Mouse (Mus musculus) C2C12 (cell line): Measurements from ENCODE around the gene Fgd2. TPM values are rescaled to one million over a fixed set of nuclear protein-coding genes. Genes with fewer than 3 reads are reported as not detected.

ENCODE experiments used
- H3K27me3 ChIP-seq: one replicate; pipeline ENCODE4 v1.6.1; 2011; ENCODE audit not compliant: control insufficient read depth, insufficient read depth, insufficient read length
- H3K36me3 ChIP-seq: one replicate; pipeline ENCODE4 v1.6.1; 2011; ENCODE audit not compliant: control insufficient read depth, insufficient read depth
- H3K4me3 ChIP-seq: one replicate; pipeline ENCODE4 v1.5.1; 2011; ENCODE audit warnings: mild to moderate bottlenecking, control low read depth; ENCODE audit not compliant: poor library complexity, insufficient read depth, severe bottlenecking
- H3K79me2 ChIP-seq: one replicate; pipeline ENCODE4 v1.6.1; 2011; ENCODE audit not compliant: control insufficient read depth, insufficient read depth
- H3K79me3 ChIP-seq: one replicate; pipeline ENCODE4 v1.6.1; 2011; ENCODE audit warnings: low read depth, control low read depth
- H3ac ChIP-seq: one replicate; pipeline ENCODE3; 2011; ENCODE audit warnings: low read depth; ENCODE audit not compliant: control insufficient read depth, insufficient read length
- CEBPB ChIP-seq: IDR thresholded peaks from one replicate; pipeline ENCODE4 v1.6.1; 2011; ENCODE audit warnings: low read depth, mild to moderate bottlenecking, control low read depth, moderate library complexity
- CTCF ChIP-seq: IDR thresholded peaks from one replicate; pipeline ENCODE4 v1.5.1; 2011; ENCODE audit not compliant: control insufficient read depth, insufficient read depth, insufficient read length
- FOSL1 ChIP-seq: IDR thresholded peaks from one replicate; pipeline ENCODE4 v1.8.0; 2011; ENCODE audit warnings: mild to moderate bottlenecking, low read length; ENCODE audit not compliant: poor library complexity, insufficient read depth, severe bottlenecking
- MAX ChIP-seq: IDR thresholded peaks from one replicate; pipeline ENCODE4 v1.6.1; 2011; ENCODE audit warnings: mild to moderate bottlenecking, control low read depth
- MYOD1 ChIP-seq: IDR thresholded peaks from one replicate; pipeline ENCODE4 v1.6.1; 2011; ENCODE audit warnings: low read depth; ENCODE audit not compliant: control insufficient read depth, insufficient read length
- MYOG ChIP-seq: IDR thresholded peaks from one replicate; pipeline ENCODE4 v1.6.1; 2011; ENCODE audit not compliant: control insufficient read depth, insufficient read length; ENCODE audit errors: extremely low read depth
- USF1 ChIP-seq: IDR thresholded peaks from one replicate; pipeline ENCODE4 v1.6.1; 2011; ENCODE audit warnings: low read depth, mild to moderate bottlenecking, control low read depth, moderate library complexity
- polyA plus RNA-seq: library from polyadenylated mRNA; unstranded; fragments of >200 nt; fragmentation: generic; extraction: Trizol; gene quantifications from one replicate; pipeline ENCODE4 v1.2.1, GENCODE M21; 2012; ENCODE audit warnings: missing spikeins

Gene Fgd2
- polyA plus RNA-seq, 1 experiment, result 0.19 TPM

DNA sequence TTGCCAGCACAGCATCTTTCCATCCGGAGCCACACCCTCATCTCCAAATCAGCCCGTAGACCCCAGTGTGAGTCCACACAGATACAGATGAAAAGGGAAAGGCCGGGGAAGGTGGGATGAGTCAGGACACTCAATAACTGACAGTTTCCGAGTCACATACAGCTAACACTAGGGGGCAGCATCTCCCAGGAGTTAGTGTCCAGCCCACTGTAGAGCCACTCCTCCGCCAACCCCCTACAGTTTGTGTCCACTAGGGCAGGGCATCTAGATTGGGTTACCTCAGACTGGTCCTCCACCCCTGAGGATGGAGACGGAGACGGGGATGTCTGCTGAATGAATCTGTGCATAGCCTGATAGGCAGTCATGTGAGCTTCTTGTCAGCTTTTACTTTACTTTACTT lies 20.8 kb downstream of the Fgd2 start:
- H3ac ChIP-seq, result no peak overlapping the region
- no peaks in the 10 kb centered on the region for H3K79me2 ChIP-seq
- no peaks in the 10 kb centered on the region for H3K79me3 ChIP-seq
- no peak overlapping the region for H3K4me3 ChIP-seq
- H3K36me3 ChIP-seq, result no peaks in the 10 kb centered on the region
- TF ChIP-seq MYOD1 (no peak), MYOG (no peak), MAX (no peak), CTCF (no peak), FOSL1 (no peak), CEBPB (no peak), USF1 (no peak)
- peaks cover 4% of the 10 kb centered on the region for H3K27me3 ChIP-seq

DNA sequence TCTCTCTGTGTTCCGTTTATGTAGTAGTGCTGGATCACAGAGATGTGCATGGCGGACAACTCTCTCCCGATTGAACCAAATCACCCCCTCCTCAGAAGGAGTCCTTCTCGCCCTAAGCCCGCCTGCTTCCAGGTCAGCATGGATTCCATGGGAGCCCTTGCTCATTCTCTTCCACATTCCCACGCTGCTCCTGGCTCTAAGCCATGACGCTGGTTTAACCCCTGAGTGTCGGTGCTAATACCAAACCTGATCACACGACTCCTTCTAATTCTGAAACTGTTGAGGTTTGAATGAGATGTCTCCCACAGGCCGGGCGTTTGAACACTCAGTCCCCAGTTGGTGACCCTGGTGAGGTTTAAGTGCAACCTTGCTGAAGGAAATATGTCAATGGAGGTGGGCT lies 21.7 kb downstream of the Fgd2 start:
- Histone ChIP-seq H3K36me3 (no peaks in the 10 kb centered on the region), H3K4me3 (no peak overlapping the region), H3ac (no peak overlapping the region), H3K79me2 (no peaks in the 10 kb centered on the region), H3K27me3 (peaks cover 4% of the 10 kb centered on the region), H3K79me3 (no peaks in the 10 kb centered on the region)
- TF ChIP-seq USF1 (no peak), MYOD1 (no peak), FOSL1 (no peak), MYOG (no peak), CEBPB (no peak), MAX (no peak), CTCF (no peak)

- Histone ChIP-seq H3K27me3 (peaks cover 2% of the 10 kb centered on the region), H3K79me2 (no peaks in the 10 kb centered on the region), H3K36me3 (no peaks in the 10 kb centered on the region), H3ac (no peak overlapping the region), H3K4me3 (no peak overlapping the region), H3K79me3 (no peaks in the 10 kb centered on the region)
- TF ChIP-seq CTCF (no peak), CEBPB (no peak), MAX (no peak), MYOD1 (no peak), FOSL1 (no peak), USF1 (no peak), MYOG (no peak)
Observed at GRCm38 (mm10) chr17:29383923-29384322, 23.2 kb downstream of the Fgd2 start.

DNA sequence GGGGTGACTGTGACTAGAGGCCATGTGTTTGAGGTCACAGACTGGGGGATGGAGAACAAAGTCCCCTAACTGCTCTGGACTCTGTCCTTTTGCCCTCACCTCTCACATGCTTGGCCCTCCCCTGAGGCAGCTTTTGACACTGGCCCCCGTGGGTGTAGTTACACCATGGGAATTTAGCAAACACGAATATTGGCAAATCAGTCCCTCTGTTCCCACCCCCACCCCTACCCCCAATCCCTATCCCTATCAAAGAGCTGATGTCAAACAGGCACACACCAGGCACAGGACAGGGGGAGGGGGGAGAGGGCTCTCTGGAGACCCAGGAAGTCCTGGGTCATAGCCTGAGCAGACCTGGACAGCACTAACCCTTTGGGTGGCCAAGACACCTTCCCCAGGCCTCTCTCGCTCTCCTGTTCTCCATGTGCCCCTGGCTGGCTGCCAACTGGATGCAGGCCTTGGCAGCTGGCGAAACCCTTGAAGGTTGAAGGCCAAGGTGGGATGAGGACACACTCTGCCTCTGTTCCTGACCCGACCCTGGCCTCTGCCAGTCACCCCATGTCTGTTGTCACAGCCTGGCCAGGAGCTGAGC lies 24.2 kb downstream of the Fgd2 start:
- Histone ChIP-seq H3K79me2 (no peaks in the 10 kb centered on the region), H3K79me3 (no peaks in the 10 kb centered on the region), H3ac (no peak overlapping the region), H3K27me3 (no peaks in the 10 kb centered on the region), H3K4me3 (no peak overlapping the region), H3K36me3 (no peaks in the 10 kb centered on the region)
- TF ChIP-seq MYOG, result no peak
- TF ChIP-seq USF1, result no peak

- Histone ChIP-seq H3K79me3 (no peaks in the 10 kb centered on the region), H3K4me3 (no peak overlapping the region), H3K27me3 (no peaks in the 10 kb centered on the region), H3ac (no peak overlapping the region), H3K79me2 (no peaks in the 10 kb centered on the region), H3K36me3 (no peaks in the 10 kb centered on the region)
- TF ChIP-seq USF1, result no peak
- TF ChIP-seq MYOG, result no peak
- TF ChIP-seq FOSL1, result no peak
- no peak for TF ChIP-seq MYOD1
- TF ChIP-seq CTCF, result no peak
- no peak for TF ChIP-seq CEBPB
- TF ChIP-seq MAX, result no peak
Observed at GRCm38 (mm10) chr17:29385746-29386145, 25.0 kb downstream of the Fgd2 start.

GRCm38 (mm10) chr17:29388978-29389377 lies 28.3 kb downstream of the Fgd2 start:
- Histone ChIP-seq H3K4me3 (no peak overlapping the region), H3K36me3 (no peaks in the 10 kb centered on the region)
- no peak for TF ChIP-seq FOSL1
- no peak for TF ChIP-seq MAX
- TF ChIP-seq CEBPB, result no peak

More at GRCm38 (mm10) chr17:29388978-29389377, 28.3 kb downstream of the Fgd2 start:
- H3ac ChIP-seq, result no peak overlapping the region
- no peaks in the 10 kb centered on the region for H3K79me3 ChIP-seq
- H3K27me3 ChIP-seq, result no peaks in the 10 kb centered on the region
- no peaks in the 10 kb centered on the region for H3K79me2 ChIP-seq
